Mouse (Mus musculus): ENCODE measurements around the gene Gpam. TPM values are rescaled to one million over a fixed set of nuclear protein-coding genes. Genes with fewer than 3 reads are reported as not detected.
A peak's percentile ranks its signal among the peaks of the same experiment; 100 is the strongest.

Gpam gene
- total RNA-seq, 2 experiments from 2014 or later, result 47.2 to 52.6 TPM

DNA sequence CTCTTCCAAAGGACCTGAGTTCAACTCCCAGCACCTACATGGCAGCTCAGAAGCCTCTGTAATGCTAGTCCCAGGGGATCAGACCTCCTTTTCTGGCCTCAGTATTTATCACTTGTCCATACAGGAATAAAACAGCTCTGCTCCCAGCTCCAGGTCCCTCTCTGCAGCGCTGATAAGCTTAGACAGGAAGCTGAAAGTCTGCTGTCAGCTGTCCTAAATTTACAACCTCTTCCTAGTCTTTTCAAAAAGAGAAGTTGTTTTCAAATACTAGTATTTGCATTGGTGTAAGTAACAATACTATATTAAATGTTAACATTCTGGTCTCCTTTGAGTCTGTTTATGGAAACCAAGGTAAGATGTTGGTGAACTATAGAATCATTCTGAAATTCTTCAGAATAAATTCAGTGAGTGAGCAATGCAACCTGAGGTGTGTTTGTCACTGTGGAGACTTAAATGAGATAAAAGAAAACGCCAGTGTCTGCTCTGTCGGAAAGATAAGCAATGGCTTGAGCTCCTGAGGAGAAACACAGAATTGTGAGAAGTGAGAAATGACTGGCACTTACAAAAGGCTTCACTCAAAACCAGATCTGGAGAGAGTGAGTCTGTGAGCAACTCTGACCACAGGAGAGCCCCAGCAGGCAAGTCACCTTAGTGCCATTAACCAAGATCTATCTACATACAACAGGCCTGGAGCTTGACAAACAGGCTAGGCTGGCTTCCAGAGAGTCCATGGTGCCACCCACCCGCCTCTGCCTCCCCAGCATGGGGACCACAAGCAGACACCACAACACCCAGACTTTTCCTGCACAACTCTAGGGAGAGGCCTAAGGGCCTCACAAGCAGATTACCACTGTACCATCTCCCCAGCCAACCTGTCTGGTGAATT, 41.8 kb downstream of the Gpam start:
- intact Hi-C loops (cut with DNase I), result loop anchor here (10.0 kb wide), 1 partner anchor 1440 kb away; no protein-coding TSS in a partner anchor
- DNase-seq (ENCODE audit: low spot score in 2 of 2), result no peak

DNA sequence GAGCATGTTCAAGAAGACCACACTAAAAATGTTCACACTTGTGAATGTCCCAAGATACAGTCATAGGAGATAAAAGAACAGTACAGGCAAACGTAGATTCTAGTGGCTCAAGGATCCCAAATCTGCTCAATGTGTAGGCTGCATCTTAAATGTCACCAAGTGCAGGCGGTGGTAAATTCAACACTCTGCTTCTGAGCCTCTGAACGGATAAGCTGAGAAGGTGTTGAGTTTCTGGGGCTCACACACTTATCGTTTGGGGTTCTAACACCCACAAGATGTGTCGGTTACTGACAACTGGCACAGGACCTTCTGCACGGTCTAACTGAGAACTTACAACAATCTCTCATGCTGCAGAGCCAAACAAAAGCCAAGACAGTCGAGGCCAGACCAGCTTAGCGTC, 50.2 kb downstream of the Gpam start:
- intact Hi-C loops (cut with DNase I), result no loop called here
- DNase-seq (ENCODE audit: low spot score in 2 of 2), result peak in 1 of 2 experiments; percentile 79

DNA sequence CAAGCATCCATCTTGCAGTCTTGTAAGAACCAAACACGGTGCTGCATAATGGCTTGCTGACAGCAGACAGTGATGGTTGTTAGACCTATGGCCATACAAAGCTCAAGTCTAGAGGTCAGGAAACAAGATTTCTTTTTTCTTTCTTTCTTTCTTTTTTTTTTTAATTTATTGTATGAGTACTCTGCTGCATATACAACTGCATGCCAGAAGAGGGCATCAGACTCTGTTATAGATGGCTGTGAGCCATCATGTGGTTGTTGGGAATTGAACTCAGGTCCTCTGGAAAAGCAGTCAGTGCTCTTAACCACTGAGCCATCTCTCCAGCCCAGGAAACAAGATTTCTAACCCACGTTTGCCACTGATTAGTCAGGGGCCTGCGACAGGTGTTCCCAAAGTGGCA, 54.0 kb downstream of the Gpam start:
- no peak for DNase-seq (ENCODE audit: low spot score in 2 of 2)
- intact Hi-C loops (cut with DNase I), result loop anchor here (2.0 kb wide), 1 partner anchor 126 kb away; no protein-coding TSS in a partner anchor

DNA sequence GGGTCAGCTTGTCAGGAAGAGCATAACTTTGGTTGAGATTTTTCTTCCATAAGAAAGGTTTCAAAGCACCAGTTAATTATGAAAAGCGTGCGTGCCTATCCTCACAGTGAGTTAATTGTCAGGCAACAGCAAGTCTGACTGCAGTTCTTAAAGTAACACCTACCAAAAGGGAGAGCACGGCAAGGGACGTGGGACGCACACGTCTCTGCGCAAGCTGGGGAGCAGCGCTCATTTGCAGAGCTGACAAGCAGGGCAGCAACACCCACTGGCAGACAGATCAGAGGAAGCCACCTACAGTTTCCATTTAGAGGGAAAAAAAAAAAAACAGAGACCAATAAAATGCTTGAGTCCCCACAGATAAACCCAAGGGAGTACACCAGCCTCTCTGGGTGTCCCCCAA, 58.0 kb downstream of the Gpam start:
- intact Hi-C loops (cut with DNase I), result no loop called here
- DNase-seq (ENCODE audit: low spot score in 2 of 2), result peak in 1 of 2 experiments; percentile 81

GRCm38 (mm10) chr19:55063272-55063671, 63.8 kb downstream of the Gpam start:
- intact Hi-C loops (cut with DNase I), result loop anchor here (5.0 kb wide), 1 partner anchor 1116 kb away; no protein-coding TSS in a partner anchor
- no peak for DNase-seq (ENCODE audit: low spot score in 2 of 2)

DNA sequence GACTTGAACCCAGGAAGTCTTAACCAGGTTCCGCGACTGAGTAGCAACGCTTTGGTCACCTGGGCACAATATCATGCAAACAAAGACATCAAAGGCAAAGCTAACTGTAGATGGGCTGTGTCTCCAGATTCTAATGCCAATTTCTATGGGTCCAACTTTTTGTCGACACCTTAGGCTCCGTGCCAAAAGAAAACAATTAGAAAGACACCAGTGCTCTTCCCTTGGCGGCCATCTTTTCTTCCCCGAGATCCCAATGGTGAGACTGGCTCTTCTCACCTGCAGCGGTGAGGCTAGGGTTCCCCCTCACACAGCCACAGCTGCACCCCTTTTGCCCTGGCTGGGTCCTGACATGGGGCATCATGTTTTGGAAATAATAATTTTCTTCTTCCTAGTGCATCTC, 64.5 kb downstream of the Gpam start:
- DNase-seq (ENCODE audit: low spot score in 2 of 2), result no peak
- intact Hi-C loops (cut with DNase I), result loop anchor here (5.0 kb wide), 1 partner anchor 1115 kb away; no protein-coding TSS in a partner anchor

DNA sequence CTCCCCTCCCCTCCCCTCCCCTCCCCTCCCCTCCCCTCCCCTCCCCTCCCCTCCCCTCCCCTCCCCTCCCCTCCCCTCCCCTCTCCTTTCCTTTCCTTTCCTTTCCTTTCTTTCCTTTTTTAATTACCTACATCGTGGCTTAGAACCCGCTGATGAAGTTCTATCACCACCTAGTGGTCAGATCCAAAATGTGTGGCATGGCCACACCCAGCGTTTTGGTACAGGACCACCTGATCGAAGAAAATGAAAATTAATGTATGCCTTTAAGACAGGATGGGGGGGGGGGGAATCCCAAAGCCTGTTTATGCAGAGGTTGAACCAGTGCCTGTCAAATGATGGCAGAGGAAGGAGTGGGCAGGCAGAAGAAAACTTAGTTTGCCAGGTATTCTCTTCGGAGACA, 65.1 kb downstream of the Gpam start:
- intact Hi-C loops (cut with DNase I), result loop anchor here (1.0 to 5.0 kb wide), 2 partner anchors 1017 to 1115 kb away; no protein-coding TSS in a partner anchor
- peak; percentile 64 to 68 for DNase-seq (ENCODE audit: low spot score in 2 of 2)

DNA sequence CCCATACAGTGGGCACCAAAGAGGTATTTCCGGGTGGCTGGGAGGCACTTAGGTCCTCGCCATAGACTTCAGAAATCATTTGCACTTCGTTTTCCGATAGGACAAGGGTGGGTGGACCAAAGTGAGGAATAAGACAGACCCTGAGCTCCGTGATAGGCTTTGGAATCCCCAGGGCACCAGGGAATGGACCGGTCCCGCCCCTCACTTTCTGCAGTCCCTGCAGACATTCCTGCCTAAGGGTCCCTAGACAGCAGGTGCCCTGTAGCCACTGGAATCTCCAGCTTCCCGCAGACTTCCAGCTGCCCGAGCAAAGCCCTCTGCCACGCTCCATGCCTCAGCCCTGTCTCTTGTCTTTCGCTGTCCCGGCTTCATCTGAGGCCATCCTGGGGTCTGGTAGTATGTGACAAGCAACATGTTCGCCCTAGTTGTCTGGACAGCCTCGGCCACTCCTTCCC, 65.6 kb downstream of the Gpam start:
- no peak for DNase-seq (ENCODE audit: low spot score in 2 of 2)
- intact Hi-C loops (cut with DNase I), result loop anchor here (1.0 to 5.0 kb wide), 2 partner anchors 1016 to 1114 kb away; no protein-coding TSS in a partner anchor

GRCm38 (mm10) chr19:55060964-55061363, 66.1 kb downstream of the Gpam start:
- DNase-seq (ENCODE audit: low spot score in 2 of 2), result peak; percentile 77 to 78
- intact Hi-C loops (cut with DNase I), result loop anchor here (1.0 to 5.0 kb wide), 2 partner anchors 1016 to 1114 kb away; no protein-coding TSS in a partner anchor

DNA sequence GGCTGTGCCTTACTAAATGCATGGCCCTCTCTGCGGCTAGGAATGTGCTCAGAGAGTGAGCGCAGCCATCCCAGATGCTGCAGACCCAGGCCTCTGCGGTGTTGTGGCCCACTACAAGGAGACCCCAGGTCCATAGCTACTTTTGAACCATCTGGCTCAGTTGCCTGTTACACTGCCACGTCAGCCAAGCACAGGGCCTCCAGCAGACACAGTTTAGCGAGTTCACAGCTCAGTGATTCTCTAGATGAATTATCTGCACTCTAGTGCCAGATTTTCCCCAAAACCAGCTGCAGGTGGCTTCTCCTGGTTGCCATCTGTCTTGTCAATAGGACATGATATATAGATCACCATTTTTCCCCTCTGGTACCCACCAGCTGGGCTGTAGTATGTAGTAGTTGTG, 69.6 kb downstream of the Gpam start:
- intact Hi-C loops (cut with DNase I), result loop anchor here (10.0 kb wide), 1 partner anchor 523 kb away; no protein-coding TSS in a partner anchor
- no peak for DNase-seq (ENCODE audit: low spot score in 2 of 2)

GRCm38 (mm10) chr19:55055634-55056269, 71.3 kb downstream of the Gpam start:
- intact Hi-C loops (cut with DNase I), result loop anchor here (10.0 kb wide), 1 partner anchor 521 kb away; no protein-coding TSS in a partner anchor
- DNase-seq (ENCODE audit: low spot score in 2 of 2), result no peak

DNA sequence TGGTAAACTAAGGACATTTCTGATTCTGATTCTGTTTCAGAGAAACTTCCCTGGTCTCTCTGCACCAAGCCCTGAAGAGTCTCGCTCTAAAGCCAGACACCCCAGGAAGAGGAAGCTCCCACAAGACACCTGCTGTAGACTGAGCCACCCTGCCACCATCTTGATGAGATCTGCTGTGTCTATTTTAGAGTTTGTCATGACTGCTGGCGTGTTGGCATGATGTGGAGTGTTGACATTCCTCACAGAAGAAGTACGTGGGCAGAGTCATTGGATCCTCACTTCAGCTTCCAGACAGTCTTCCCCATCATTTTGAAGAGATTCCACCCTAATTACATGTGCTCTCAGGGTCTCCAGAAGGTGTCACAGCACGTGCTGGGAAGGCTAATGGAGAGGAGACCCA, 73.9 kb downstream of the Gpam start:
- peak in 1 of 2 experiments; percentile 76 for DNase-seq (ENCODE audit: low spot score in 2 of 2)
- intact Hi-C loops (cut with DNase I), result loop anchor here (10.0 kb wide), 1 partner anchor 518 kb away; no protein-coding TSS in a partner anchor

DNA sequence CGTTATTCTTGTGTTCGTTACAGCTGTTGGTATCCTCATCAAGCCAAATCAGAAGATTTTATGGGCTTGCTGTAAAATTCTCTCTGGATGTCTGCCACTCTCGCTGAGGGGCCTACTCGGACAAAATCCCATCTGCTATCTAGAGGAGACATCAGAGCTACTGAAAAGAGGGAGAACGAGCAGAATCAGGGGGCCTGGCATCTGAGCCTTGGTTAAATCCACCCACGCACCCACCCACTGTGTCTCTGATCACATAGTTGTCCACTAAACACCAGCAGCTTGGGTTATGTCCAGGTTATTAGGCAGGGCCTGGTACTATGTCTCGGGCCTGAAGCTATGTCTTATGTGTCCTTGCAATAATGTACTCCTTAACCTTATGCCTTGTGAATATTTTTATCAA, 89.6 kb downstream of the Gpam start:
- intact Hi-C loops (cut with DNase I), result loop anchor here (10.0 kb wide), 1 partner anchor 673 kb away; no protein-coding TSS in a partner anchor
- DNase-seq (ENCODE audit: low spot score in 2 of 2), result no peak

DNA sequence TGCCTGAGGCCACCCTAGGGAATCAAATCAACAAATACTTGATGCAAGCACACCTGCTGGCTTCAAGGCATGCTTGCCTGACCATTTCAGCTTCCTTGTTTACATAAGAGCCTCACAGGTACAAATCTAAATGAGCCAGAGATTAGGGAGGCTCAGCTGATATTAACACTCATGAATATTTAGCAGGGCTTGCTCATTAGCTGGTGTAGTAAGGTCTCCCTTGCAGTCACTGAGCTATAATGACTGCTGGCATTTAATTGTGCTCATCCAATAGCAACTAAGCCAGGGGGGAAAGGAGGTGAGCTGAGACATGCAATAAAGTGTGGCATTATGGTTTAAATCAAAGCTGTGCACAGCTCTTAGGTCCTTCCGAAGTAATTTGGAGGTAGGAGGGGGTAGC, 108.2 kb downstream of the Gpam start:
- intact Hi-C loops (cut with DNase I), result no loop called here
- DNase-seq (ENCODE audit: low spot score in 2 of 2), result no peak

Other genes starting within 250 kb of the Gpam start
- gene Tectb, start 53.5 kb upstream of the Gpam start, total RNA-seq (2021), result not detected
- 1 to 10 TPM; 2.8 to 3.2 TPM for gene Gucy2g, start 114.0 kb upstream of the Gpam start, total RNA-seq (2021)
- 10 to 100 TPM; 42.9 to 47.9 TPM for gene Acsl5, start 124.7 kb upstream of the Gpam start, total RNA-seq (2021)
- 10 to 100 TPM; 28.4 to 30.7 TPM for gene Zdhhc6, start 188.8 kb upstream of the Gpam start, total RNA-seq (2021)
- gene Vti1a, start 189.1 kb upstream of the Gpam start, total RNA-seq (2021), result 10 to 100 TPM; 61.6 to 63.4 TPM